Mouse (Mus musculus) erythroblast, embryonic 14.5 days (primary cell): ENCODE results near the gene Dnah1.

Source experiments
- GATA1 ChIP-seq: IDR thresholded peaks from 2 replicates; pipeline ENCODE4 v1.6.1; 2012; ENCODE audit warnings: low read length, inconsistent platforms, mixed read lengths
- TAL1 ChIP-seq: IDR thresholded peaks from 3 replicates; pipeline ENCODE4 v1.6.1; 2012; ENCODE audit warnings: low read length, inconsistent platforms, mixed read lengths

DNA sequence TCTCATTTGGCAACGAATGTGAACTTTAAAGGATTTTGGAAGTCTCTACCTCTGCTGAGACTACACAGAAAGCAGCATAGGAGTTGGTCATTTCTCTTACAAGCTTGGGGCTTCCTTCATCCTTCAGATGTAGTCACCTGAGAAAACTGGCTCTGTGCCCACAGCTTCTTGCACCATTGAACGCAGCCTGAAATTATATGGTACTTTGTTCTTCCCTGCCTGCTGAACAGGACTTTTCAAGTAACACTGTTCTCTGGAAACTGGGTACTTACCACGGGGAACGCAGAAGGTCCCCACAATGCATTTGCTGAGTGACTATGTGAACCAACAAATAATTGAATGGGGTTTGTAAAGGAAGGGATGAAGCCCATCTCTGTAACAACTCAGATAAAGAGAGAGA lies 507 bp downstream of the Dnah1 start:
- TF ChIP-seq GATA1 (no peak), TAL1 (no peak)
